Mouse (Mus musculus) gastrocnemius, adult 2 months (tissue): ENCODE results near the gene Lfng. TPM values are rescaled to one million over a fixed set of nuclear protein-coding genes. Genes with fewer than 3 reads are reported as not detected.
A peak's percentile ranks its signal among the peaks of the same experiment; 100 is the strongest.

Experiments
- DNase-seq: peaks from one replicate; pipeline ENCODE4 v3.0.0; 2022
- H3K27ac ChIP-seq: fragments of 200-600 bp; 2 replicates; pipeline ENCODE4 v1.8.1; 2022; ENCODE audit warnings: mild to moderate bottlenecking
- H3K4me3 ChIP-seq: fragments of 200-600 bp; 2 replicates; pipeline ENCODE4 v1.8.1; 2022; ENCODE audit warnings: mild to moderate bottlenecking, moderate library complexity
- CTCF ChIP-seq: fragments of 200-600 bp; IDR thresholded peaks from 2 replicates; pipeline ENCODE4 v1.8.1; 2022; ENCODE audit warnings: antibody characterized with exemption, mild to moderate bottlenecking, moderate library complexity
- intact Hi-C: fragments of 180-260 bp; cut with DNase I; formaldehyde crosslinking; loops from one replicate; pipeline ENCODE4 v1.15.1; 2025
- total RNA-seq, 2 experiments: library from RNA; stranded (reverse); gene quantifications; 2 replicates each; pipeline ENCODE4 v1.2.3; 2021

Gene Lfng
- total RNA-seq, 2 experiments from 2014 or later, result 3.2 to 6.1 TPM

GRCm38 (mm10) chr5:140649881-140650414, 42.8 kb downstream of the Lfng start:
- Histone ChIP-seq H3K27ac (no peak overlapping the region), H3K4me3 (no peak overlapping the region)
- intact Hi-C loops, result no loop called here
- TF ChIP-seq CTCF, result no peak
- DNase-seq, result no peak

DNA sequence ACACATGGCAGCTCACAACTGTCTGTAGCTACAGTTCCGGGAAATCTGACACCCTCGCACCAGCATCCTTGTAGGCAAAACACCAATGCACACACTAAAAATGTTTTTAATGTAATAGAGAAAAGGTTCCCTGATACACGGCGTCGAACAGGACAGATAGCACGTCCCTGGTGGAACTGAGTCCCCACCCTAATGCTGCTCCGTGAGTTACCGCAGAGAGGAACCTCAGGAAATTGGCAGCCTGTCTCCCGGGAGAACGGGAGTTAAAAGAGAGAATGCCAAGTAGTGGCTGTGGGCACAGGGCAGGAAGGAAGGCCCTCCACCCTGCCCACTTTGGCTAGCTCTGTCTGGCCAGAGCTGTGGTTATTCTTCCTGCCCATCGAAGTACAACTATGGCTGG, 44.1 kb downstream of the Lfng start:
- DNase-seq, result no peak
- H3K27ac ChIP-seq, result no peak overlapping the region
- no peak overlapping the region for H3K4me3 ChIP-seq
- intact Hi-C loops, result no loop called here
- TF ChIP-seq CTCF, result no peak

DNA sequence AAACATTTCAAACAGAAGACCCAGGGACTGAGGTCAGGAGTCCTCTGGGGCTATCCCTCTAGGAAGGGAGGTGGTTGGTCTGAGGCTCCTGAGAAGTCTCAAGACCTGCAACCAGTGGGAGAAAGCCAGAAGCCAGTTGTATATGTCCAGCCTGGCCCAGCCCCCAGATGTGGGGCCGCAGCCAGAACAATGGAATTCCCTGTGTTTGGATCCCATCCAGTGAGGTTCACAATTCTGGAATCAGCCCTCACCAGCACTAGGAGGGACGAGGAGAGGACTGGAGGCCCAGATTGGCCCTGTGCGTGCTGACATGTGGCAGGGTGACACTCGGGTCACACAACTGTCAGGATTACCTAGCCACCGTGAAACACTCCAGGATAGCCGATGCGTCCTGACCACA, 45.5 kb downstream of the Lfng start:
- no peak overlapping the region for H3K4me3 ChIP-seq
- DNase-seq, result no peak
- no peak overlapping the region for H3K27ac ChIP-seq
- intact Hi-C loops, result no loop called here
- TF ChIP-seq CTCF, result no peak

GRCm38 (mm10) chr5:140654096-140654845, 47.2 kb downstream of the Lfng start:
- intact Hi-C loops, result no loop called here
- Histone ChIP-seq H3K27ac (no peak overlapping the region), H3K4me3 (no peak overlapping the region)
- no peak for DNase-seq
- no peak for TF ChIP-seq CTCF

DNA sequence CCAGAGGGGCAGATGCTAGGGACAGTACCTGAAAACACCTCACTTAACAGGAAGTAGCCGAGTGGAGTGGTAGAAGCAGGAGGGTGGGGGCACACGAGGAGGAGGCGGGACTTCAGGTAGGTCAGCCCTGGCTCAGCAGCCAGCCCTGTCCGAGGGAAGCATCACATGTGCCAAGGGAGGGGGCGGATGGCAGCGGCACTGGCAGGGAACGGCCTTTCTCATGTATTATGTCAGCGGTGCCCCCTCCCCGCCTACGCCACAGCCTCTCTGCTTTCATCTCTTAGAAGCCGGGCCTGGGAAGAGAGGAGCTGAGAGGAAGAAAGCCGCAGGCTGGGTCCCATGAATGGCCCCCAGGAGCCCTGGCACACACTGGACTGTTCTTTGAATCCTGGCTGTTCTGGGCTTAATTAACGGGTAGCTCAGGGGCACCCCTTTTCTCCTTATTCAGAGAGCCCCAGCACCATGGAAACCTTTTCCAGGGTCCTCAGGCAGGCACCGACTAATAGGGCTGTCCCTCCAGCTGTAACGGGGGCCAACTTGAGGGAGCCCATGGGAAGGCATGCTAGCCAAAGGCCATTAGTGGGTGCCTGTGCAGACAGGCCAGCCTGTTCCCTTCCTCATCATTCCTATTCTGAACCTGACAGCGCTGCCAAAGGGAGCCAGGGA, 52.6 kb downstream of the Lfng start:
- DNase-seq, result no peak
- H3K27ac ChIP-seq, result no peak overlapping the region
- H3K4me3 ChIP-seq, result no peak overlapping the region
- intact Hi-C loops, result loop anchor here (5.0 kb wide), 1 partner anchor 32 kb away; no protein-coding TSS in a partner anchor
- TF ChIP-seq CTCF, result no peak

DNA sequence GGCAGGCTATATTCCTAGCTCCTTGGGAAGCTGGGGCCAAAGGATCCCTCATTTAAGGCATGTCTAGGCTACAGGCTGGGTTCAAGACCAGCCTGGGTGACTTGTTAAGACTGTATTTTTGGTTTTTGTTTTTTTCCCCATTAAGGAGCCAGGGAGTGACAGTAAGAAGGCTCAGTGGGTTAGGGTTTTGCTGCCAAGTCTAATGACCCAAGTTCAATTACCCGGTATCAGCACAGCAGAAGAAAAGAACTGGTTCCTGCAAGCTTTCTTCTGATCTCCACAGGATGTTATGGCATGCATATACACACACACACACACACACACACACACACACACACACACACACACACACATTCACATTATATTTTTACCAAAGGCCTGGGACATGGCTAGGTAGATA, 53.3 kb downstream of the Lfng start:
- intact Hi-C loops, result loop anchor here (5.0 kb wide), 1 partner anchor 33 kb away; no protein-coding TSS in a partner anchor
- no peak for DNase-seq
- TF ChIP-seq CTCF, result no peak
- Histone ChIP-seq H3K4me3 (no peak overlapping the region), H3K27ac (no peak overlapping the region)

- H3K27ac ChIP-seq, result no peak overlapping the region
- no peak overlapping the region for H3K4me3 ChIP-seq
- intact Hi-C loops, result loop anchor here (5.0 kb wide), 1 partner anchor 34 kb away; no protein-coding TSS in a partner anchor
- DNase-seq, result no peak
- TF ChIP-seq CTCF, result no peak
Measured at GRCm38 (mm10) chr5:140661427-140661826, 54.3 kb downstream of the Lfng start.

DNA sequence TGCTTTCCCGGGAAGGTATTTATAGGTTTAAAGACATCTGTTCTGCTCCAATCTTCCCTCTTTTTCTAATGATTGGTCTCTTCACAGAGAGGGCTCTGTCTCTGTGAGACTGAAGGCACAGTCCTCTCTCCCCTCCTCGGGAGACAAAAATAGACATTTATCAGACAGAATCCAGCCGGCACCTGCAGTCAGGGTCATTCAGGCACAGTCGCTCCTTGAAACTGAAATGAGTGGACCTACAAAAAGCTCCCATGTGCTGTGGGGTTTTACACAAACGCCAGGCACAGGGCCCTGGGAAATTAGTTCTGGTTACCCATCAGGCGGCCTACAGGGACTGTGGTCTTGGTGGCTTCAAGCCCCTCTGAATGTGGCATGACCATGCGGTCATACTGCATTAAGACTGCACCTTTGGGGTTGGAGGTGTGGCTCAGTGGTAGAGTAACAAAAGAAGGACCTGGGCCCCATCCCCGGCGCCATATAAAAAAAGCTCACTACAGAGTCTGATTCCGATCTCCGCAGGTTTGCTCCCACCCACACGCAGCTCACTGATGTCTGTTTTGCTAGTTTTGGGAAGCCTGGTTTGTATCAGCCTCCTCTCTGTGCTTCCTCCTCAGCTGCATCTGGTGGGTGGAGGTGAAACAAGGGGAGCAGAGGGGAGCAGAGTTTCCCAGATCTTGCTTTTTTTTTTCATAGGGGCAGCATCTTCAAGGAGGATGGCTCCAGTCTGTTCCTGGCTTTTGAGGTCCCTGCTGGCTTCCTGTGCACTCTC, 54.9 kb downstream of the Lfng start:
- Histone ChIP-seq H3K4me3 (no peak overlapping the region), H3K27ac (no peak overlapping the region)
- intact Hi-C loops, result loop anchor here (5.0 kb wide), 1 partner anchor 35 kb away; no protein-coding TSS in a partner anchor
- no peak for DNase-seq
- no peak for TF ChIP-seq CTCF

GRCm38 (mm10) chr5:140662741-140663592, 55.8 kb downstream of the Lfng start:
- no peak for TF ChIP-seq CTCF
- intact Hi-C loops, result loop anchor here (5.0 kb wide), 1 partner anchor 36 kb away; no protein-coding TSS in a partner anchor
- DNase-seq, result no peak

DNA sequence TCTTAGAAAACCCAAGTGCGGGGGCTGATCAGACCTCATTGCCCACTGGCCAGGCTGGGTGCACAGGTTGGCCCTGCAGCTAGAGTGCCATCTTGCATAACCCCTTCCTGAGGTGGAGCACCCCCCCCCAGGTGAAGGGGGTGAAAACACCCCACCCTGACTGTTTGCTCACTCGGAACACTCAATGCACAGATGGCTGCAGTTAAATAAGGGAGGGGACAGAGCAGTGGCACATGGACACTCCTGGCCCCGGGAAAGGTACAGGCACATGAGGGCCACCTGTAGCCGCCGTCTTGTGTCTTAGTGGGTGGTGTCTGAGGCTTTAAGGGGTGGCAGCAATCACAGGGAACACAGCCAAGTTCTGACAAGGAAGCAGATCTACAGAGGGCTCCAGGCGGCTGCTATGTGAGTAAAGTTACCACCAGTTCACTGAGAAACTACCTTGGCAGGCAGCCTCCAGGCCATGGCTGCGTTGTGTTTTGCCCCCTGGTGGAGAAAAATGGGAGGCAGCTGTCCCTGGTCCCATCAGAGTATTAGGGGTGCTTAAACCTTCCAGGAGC, 56.6 kb downstream of the Lfng start:
- Histone ChIP-seq H3K4me3 (no peak overlapping the region), H3K27ac (no peak overlapping the region)
- TF ChIP-seq CTCF, result peak; percentile 84
- intact Hi-C loops, result loop anchor here (2.0 to 5.0 kb wide), 2 partner anchors 36 to 123 kb away; no protein-coding TSS in a partner anchor
- DNase-seq, result peak; percentile 79

More at GRCm38 (mm10) chr5:140662741-140663592, 55.8 kb downstream of the Lfng start:
- Histone ChIP-seq H3K4me3 (no peak overlapping the region), H3K27ac (no peak overlapping the region)

Other genes starting within 250 kb of the Lfng start
- 1 to 10 TPM; 8.0 to 9.5 TPM for gene Snx8, start 218.1 kb upstream of the Lfng start, total RNA-seq
- gene Eif3b, start 188.0 kb upstream of the Lfng start, total RNA-seq, result 10 to 100 TPM; 79.7 to 80.3 TPM
- gene Gm4869, start 161.7 kb upstream of the Lfng start, total RNA-seq, result not detected
- gene Chst12, start 101.8 kb upstream of the Lfng start, total RNA-seq, result 1 to 10 TPM; 4.3 to 7.4 TPM
- gene Grifin, start 42.2 kb upstream of the Lfng start, total RNA-seq, result not detected
- 1 to 10 TPM; 4.0 to 4.4 TPM for gene Ttyh3, start 41.7 kb downstream of the Lfng start, total RNA-seq
- 1 to 10 TPM; 2.2 to 3.3 TPM for gene Iqce, start 95.1 kb downstream of the Lfng start, total RNA-seq
- 1 to 10 TPM; 4.9 to 5.5 TPM for gene Brat1, start 97.7 kb downstream of the Lfng start, total RNA-seq
- under 1 TPM in 1 of 2 experiments, not detected in 1; 0.17 TPM for gene Amz1, start 116.8 kb downstream of the Lfng start, total RNA-seq
- 10 to 100 TPM; 21.7 to 29.8 TPM for gene Gna12, start 223.1 kb downstream of the Lfng start, total RNA-seq